Mouse (Mus musculus): ENCODE results near the gene Hpd. TPM values are rescaled to one million over a fixed set of nuclear protein-coding genes. Genes with fewer than 3 reads are reported as not detected.

Hpd gene
- total and polyA plus RNA-seq, 2 experiments from 2014 or later, result not detected

GRCm38 (mm10) chr5:123198523-123198922 lies 16.0 kb upstream of the Hpd start:
- Histone ChIP-seq H3K9me3 (ENCODE audit: low read length) (no peaks in the 10 kb centered on the region), H3K4me3 (ENCODE audit: low read depth, low read length) (no peak overlapping the region), H3K36me3 (ENCODE audit: insufficient read depth) (no peaks in the 10 kb centered on the region), H3K4me2 (ENCODE audit: low read depth) (no peak overlapping the region), H3K9ac (no peak overlapping the region), H3K27me3 (ENCODE audit: insufficient read depth, low read length) (no peaks in the 10 kb centered on the region), H3K27ac (ENCODE audit: low read depth, low read length) (no peak overlapping the region), H3K4me1 (ENCODE audit: insufficient read depth) (no peaks in the 10 kb centered on the region)
- DNase-seq (no peak), ATAC-seq (no peak)
- WGBS, result 93% methylated on average over 4 of the region's 4 CpGs
- no peak for TF ChIP-seq CTCF (IDR thresholded peaks at IDR 0.05; ENCODE audit: low read depth)

- no peaks in the 10 kb centered on the region for H3K9me3 ChIP-seq (ENCODE audit: low read length)
- no peak overlapping the region for H3K4me2 ChIP-seq (ENCODE audit: low read depth)
- no peaks in the 10 kb centered on the region for H3K4me1 ChIP-seq (ENCODE audit: insufficient read depth)
- H3K27me3 ChIP-seq (ENCODE audit: insufficient read depth, low read length), result no peaks in the 10 kb centered on the region
- no peak for DNase-seq
- ATAC-seq, result no peak
- WGBS, result 71% methylated on average over 4 of the region's 4 CpGs
- no peak for TF ChIP-seq CTCF (IDR thresholded peaks at IDR 0.05; ENCODE audit: low read depth)
- H3K9ac ChIP-seq, result no peak overlapping the region
- H3K27ac ChIP-seq (ENCODE audit: low read depth, low read length), result no peak overlapping the region
- H3K4me3 ChIP-seq (ENCODE audit: low read depth, low read length), result no peak overlapping the region
- no peaks in the 10 kb centered on the region for H3K36me3 ChIP-seq (ENCODE audit: insufficient read depth)
Measured at GRCm38 (mm10) chr5:123196746-123197145, 14.2 kb upstream of the Hpd start.

- no peak overlapping the region for H3K9ac ChIP-seq
- H3K4me1 ChIP-seq (ENCODE audit: insufficient read depth), result no peaks in the 10 kb centered on the region
- no peak for DNase-seq
- 93% methylated on average over 16 of the region's 16 CpGs for WGBS
- no peaks in the 10 kb centered on the region for H3K27me3 ChIP-seq (ENCODE audit: insufficient read depth, low read length)
- no peak overlapping the region for H3K27ac ChIP-seq (ENCODE audit: low read depth, low read length)
- no peak overlapping the region for H3K4me3 ChIP-seq (ENCODE audit: low read depth, low read length)
- no peak for ATAC-seq
- no peak for TF ChIP-seq CTCF (IDR thresholded peaks at IDR 0.05; ENCODE audit: low read depth)
- H3K9me3 ChIP-seq (ENCODE audit: low read length), result no peaks in the 10 kb centered on the region
- no peaks in the 10 kb centered on the region for H3K36me3 ChIP-seq (ENCODE audit: insufficient read depth)
- no peak overlapping the region for H3K4me2 ChIP-seq (ENCODE audit: low read depth)
Measured at GRCm38 (mm10) chr5:123195500-123196000, 13.0 kb upstream of the Hpd start.

GRCm38 (mm10) chr5:123194856-123195255 lies 12.3 kb upstream of the Hpd start:
- Histone ChIP-seq H3K9me3 (ENCODE audit: low read length) (no peaks in the 10 kb centered on the region), H3K4me3 (ENCODE audit: low read depth, low read length) (no peak overlapping the region), H3K36me3 (ENCODE audit: insufficient read depth) (no peaks in the 10 kb centered on the region), H3K27me3 (ENCODE audit: insufficient read depth, low read length) (no peaks in the 10 kb centered on the region), H3K4me1 (ENCODE audit: insufficient read depth) (no peaks in the 10 kb centered on the region), H3K4me2 (ENCODE audit: low read depth) (no peak overlapping the region), H3K27ac (ENCODE audit: low read depth, low read length) (no peak overlapping the region), H3K9ac (no peak overlapping the region)
- DNase-seq, result no peak
- TF ChIP-seq CTCF (IDR thresholded peaks at IDR 0.05; ENCODE audit: low read depth), result no peak
- no peak for ATAC-seq
- WGBS, result 89% methylated on average over 6 of the region's 6 CpGs

GRCm38 (mm10) chr5:123193436-123193835 lies 10.9 kb upstream of the Hpd start:
- H3K4me1 ChIP-seq (ENCODE audit: insufficient read depth), result no peaks in the 10 kb centered on the region
- H3K9ac ChIP-seq, result no peak overlapping the region
- DNase-seq (no peak), ATAC-seq (no peak)
- no peak overlapping the region for H3K27ac ChIP-seq (ENCODE audit: low read depth, low read length)
- WGBS, result 83% methylated on average over 5 of the region's 5 CpGs
- H3K4me3 ChIP-seq (ENCODE audit: low read depth, low read length), result no peak overlapping the region
- no peaks in the 10 kb centered on the region for H3K36me3 ChIP-seq (ENCODE audit: insufficient read depth)
- no peak overlapping the region for H3K4me2 ChIP-seq (ENCODE audit: low read depth)
- H3K27me3 ChIP-seq (ENCODE audit: insufficient read depth, low read length), result no peaks in the 10 kb centered on the region
- TF ChIP-seq CTCF (IDR thresholded peaks at IDR 0.05; ENCODE audit: low read depth), result no peak
- H3K9me3 ChIP-seq (ENCODE audit: low read length), result no peaks in the 10 kb centered on the region

GRCm38 (mm10) chr5:123192606-123193150 lies 10.2 kb upstream of the Hpd start:
- no peaks in the 10 kb centered on the region for H3K4me1 ChIP-seq (ENCODE audit: insufficient read depth)
- no peak for ATAC-seq
- H3K9ac ChIP-seq, result no peak overlapping the region
- peak; percentile 20 for DNase-seq
- no peak overlapping the region for H3K27ac ChIP-seq (ENCODE audit: low read depth, low read length)
- H3K4me2 ChIP-seq (ENCODE audit: low read depth), result no peak overlapping the region
- H3K9me3 ChIP-seq (ENCODE audit: low read length), result no peaks in the 10 kb centered on the region
- TF ChIP-seq CTCF (IDR thresholded peaks at IDR 0.05; ENCODE audit: low read depth), result no peak
- WGBS, result 60% methylated on average over 9 of the region's 9 CpGs
- no peak overlapping the region for H3K4me3 ChIP-seq (ENCODE audit: low read depth, low read length)
- H3K36me3 ChIP-seq (ENCODE audit: insufficient read depth), result no peaks in the 10 kb centered on the region
- H3K27me3 ChIP-seq (ENCODE audit: insufficient read depth, low read length), result no peaks in the 10 kb centered on the region

- 65% methylated on average over 6 of the region's 6 CpGs for WGBS
- Histone ChIP-seq H3K4me1 (ENCODE audit: insufficient read depth) (no peaks in the 10 kb centered on the region), H3K27ac (ENCODE audit: low read depth, low read length) (no peak overlapping the region), H3K4me2 (ENCODE audit: low read depth) (no peak overlapping the region), H3K36me3 (ENCODE audit: insufficient read depth) (no peaks in the 10 kb centered on the region), H3K9me3 (ENCODE audit: low read length) (no peaks in the 10 kb centered on the region), H3K27me3 (ENCODE audit: insufficient read depth, low read length) (no peaks in the 10 kb centered on the region), H3K9ac (no peak overlapping the region), H3K4me3 (ENCODE audit: low read depth, low read length) (no peak overlapping the region)
- no peak for ATAC-seq
- no peak for DNase-seq
- TF ChIP-seq CTCF (IDR thresholded peaks at IDR 0.05; ENCODE audit: low read depth), result no peak
Measured at GRCm38 (mm10) chr5:123191427-123191826, 8.9 kb upstream of the Hpd start.
